Mouse (Mus musculus) forebrain, embryonic 15.5 days (tissue): ENCODE results near the gene Lats1. TPM values are rescaled to one million over a fixed set of nuclear protein-coding genes. Genes with fewer than 3 reads are reported as not detected.

ENCODE experiments used
- ATAC-seq: fragments of 200-750 bp; cut with Nextera tagmentation; replicated peaks from 2 replicates; pipeline ENCODE4 v1.8.0; 2017; ENCODE audit warnings: mild to moderate bottlenecking, moderate TSS enrichment, moderate library complexity
- H3K27ac ChIP-seq: fragments of 300-500 bp; sonication (generic); replicated peaks from 2 replicates; pipeline ENCODE4 v1.5.1; 2015; ENCODE audit warnings: mild to moderate bottlenecking, inconsistent platforms
- H3K27me3 ChIP-seq: fragments of 300-500 bp; sonication (generic); 2 replicates; pipeline ENCODE4 v1.6.1; 2015; ENCODE audit warnings: inconsistent platforms
- H3K36me3 ChIP-seq: fragments of 300-500 bp; sonication (generic); 2 replicates; pipeline ENCODE4 v1.6.1; 2015; ENCODE audit warnings: mild to moderate bottlenecking, inconsistent platforms
- H3K4me1 ChIP-seq: fragments of 300-500 bp; sonication (generic); 2 replicates; pipeline ENCODE4 v1.6.1; 2015; ENCODE audit warnings: inconsistent platforms
- H3K4me2 ChIP-seq: fragments of 300-500 bp; sonication (generic); replicated peaks from 2 replicates; pipeline ENCODE4 v1.6.1; 2015; ENCODE audit warnings: mild to moderate bottlenecking, inconsistent platforms
- H3K4me3 ChIP-seq: fragments of 300-500 bp; sonication (generic); 2 replicates; pipeline ENCODE4 v1.5.1; 2015; ENCODE audit warnings: mild to moderate bottlenecking, inconsistent platforms
- H3K9ac ChIP-seq: fragments of 300-500 bp; sonication (generic); replicated peaks from 2 replicates; pipeline ENCODE4 v1.6.1; 2015; ENCODE audit warnings: mild to moderate bottlenecking, inconsistent platforms
- H3K9me3 ChIP-seq: fragments of 300-500 bp; sonication (generic); 2 replicates; pipeline ENCODE4 v1.6.1; 2016; ENCODE audit warnings: inconsistent platforms
- WGBS: fragments of 180-500 bp; shearing (Covaris S2); methylation state at CpG from one replicate; pipeline ENCODE4 v1.1.7; 2015; ENCODE audit warnings: mixed read lengths; 5-methylcytosine and 5-hydroxymethylcytosine counted together
- polyA plus RNA-seq: library from polyadenylated mRNA; unstranded; fragments of >200 nt; fragmentation: Nextera tagmentation; extraction: Ambion mirVana; gene quantifications from 2 replicates; pipeline ENCODE4 v1.2.1, GENCODE M21; 2015

Lats1 gene
- polyA plus RNA-seq: 10.5 and 10.8 TPM in 2 replicates

GRCm38 (mm10) chr10:7680731-7681301, at the start of gene Lats1, which contains the start of gene Pcmt1:
Lats1 (plus strand) TSS chr10:7681214.
Pcmt1 (minus strand) TSS chr10:7681136.
- Histone ChIP-seq H3K36me3 (peaks cover 32% of the 10 kb centered on the region), H3K4me1 (peaks cover 54% of the 10 kb centered on the region)
- under 1% methylated on average over 65 of the region's 65 CpGs for WGBS

GRCm38 (mm10) chr10:7640366-7640765, 40.6 kb upstream of the Lats1 start:
- Histone ChIP-seq H3K4me2 (no peak overlapping the region), H3K36me3 (peaks cover 66% of the 10 kb centered on the region), H3K4me1 (no peaks in the 10 kb centered on the region), H3K4me3 (no peak overlapping the region), H3K27ac (no peak overlapping the region), H3K9ac (no peak overlapping the region), H3K9me3 (no peaks in the 10 kb centered on the region), H3K27me3 (no peaks in the 10 kb centered on the region)
- no peak for ATAC-seq
- WGBS: 96% methylated on average over 12 of the region's 12 CpGs

More at GRCm38 (mm10) chr10:7680731-7681301, at the start of gene Lats1, which contains the start of gene Pcmt1:
- peak within 1 kb of the TSS; percentile 100 for H3K4me3 ChIP-seq
- ATAC-seq: peak; percentile 93
- H3K9ac ChIP-seq: peak within 1 kb of the TSS; percentile 98
- H3K27ac ChIP-seq: peak within 1 kb of the TSS; percentile 91
- H3K9me3 ChIP-seq: no peaks in the 10 kb centered on the region
- H3K4me2 ChIP-seq: peak within 1 kb of the TSS; percentile 73
- no peaks in the 10 kb centered on the region for H3K27me3 ChIP-seq

GRCm38 (mm10) chr10:7645911-7646310, 35.1 kb upstream of the Lats1 start:
- H3K9me3 ChIP-seq: no peaks in the 10 kb centered on the region
- 74% methylated on average over 2 of the region's 2 CpGs for WGBS
- no peaks in the 10 kb centered on the region for H3K27me3 ChIP-seq
- no peak overlapping the region for H3K4me3 ChIP-seq
- no peaks in the 10 kb centered on the region for H3K4me1 ChIP-seq
- peaks cover 47% of the 10 kb centered on the region for H3K36me3 ChIP-seq
- H3K4me2 ChIP-seq: no peak overlapping the region
- no peak for ATAC-seq
- H3K27ac ChIP-seq: no peak overlapping the region
- H3K9ac ChIP-seq: no peak overlapping the region

- no peak for ATAC-seq
These were observed 32.0 kb upstream of the Lats1 start for GRCm38 (mm10) chr10:7649059-7649458.

GRCm38 (mm10) chr10:7651057-7651456, 30.0 kb upstream of the Lats1 start:
- Histone ChIP-seq H3K27me3 (no peaks in the 10 kb centered on the region), H3K4me2 (no peak overlapping the region), H3K9ac (no peak overlapping the region), H3K4me1 (no peaks in the 10 kb centered on the region), H3K4me3 (no peak overlapping the region), H3K9me3 (no peaks in the 10 kb centered on the region), H3K27ac (no peak overlapping the region), H3K36me3 (peaks cover 15% of the 10 kb centered on the region)
- no peak for ATAC-seq
- 98% methylated on average over 2 of the region's 2 CpGs for WGBS

More at GRCm38 (mm10) chr10:7649059-7649458, 32.0 kb upstream of the Lats1 start:
- Histone ChIP-seq H3K4me1 (no peaks in the 10 kb centered on the region), H3K27me3 (no peaks in the 10 kb centered on the region), H3K36me3 (peaks cover 23% of the 10 kb centered on the region), H3K4me2 (no peak overlapping the region), H3K4me3 (no peak overlapping the region), H3K27ac (no peak overlapping the region), H3K9ac (no peak overlapping the region), H3K9me3 (no peaks in the 10 kb centered on the region)
- WGBS: 96% methylated on average over 4 of the region's 4 CpGs

- ATAC-seq: peak; percentile 84
- peak overlapping the region; percentile 94 for H3K4me3 ChIP-seq
- H3K4me1 ChIP-seq: peaks cover 21% of the 10 kb centered on the region
- no peaks in the 10 kb centered on the region for H3K36me3 ChIP-seq
- H3K4me2 ChIP-seq: peak overlapping the region; percentile 67
- peak overlapping the region; percentile 78 for H3K9ac ChIP-seq
- no peaks in the 10 kb centered on the region for H3K9me3 ChIP-seq
- no peaks in the 10 kb centered on the region for H3K27me3 ChIP-seq
- WGBS: 0% methylated on average over 44 of the region's 44 CpGs
- H3K27ac ChIP-seq: peak overlapping the region; percentile 94
These were observed 18.4 kb upstream of the Lats1 start for GRCm38 (mm10) chr10:7662471-7663141.

- peaks cover 28% of the 10 kb centered on the region for H3K4me1 ChIP-seq
- H3K27ac ChIP-seq: peak overlapping the region; percentile 94
- whole genome bisulfite sequencing: under 1% methylated on average over 63 of the region's 64 CpGs
- peak overlapping the region; percentile 67 for H3K4me2 ChIP-seq
- H3K27me3 ChIP-seq: no peaks in the 10 kb centered on the region
- ATAC-seq: peak; percentile 93
- H3K9me3 ChIP-seq: no peaks in the 10 kb centered on the region
- H3K4me3 ChIP-seq: peak overlapping the region; percentile 94
- peak overlapping the region; percentile 78 for H3K9ac ChIP-seq
- H3K36me3 ChIP-seq: no peaks in the 10 kb centered on the region
These were observed 17.6 kb upstream of the Lats1 start for GRCm38 (mm10) chr10:7663159-7664026.

- peaks cover 30% of the 10 kb centered on the region for H3K4me1 ChIP-seq
- H3K4me3 ChIP-seq: peak overlapping the region; percentile 94
- no peaks in the 10 kb centered on the region for H3K27me3 ChIP-seq
- ATAC-seq: no peak
- no peaks in the 10 kb centered on the region for H3K36me3 ChIP-seq
- H3K27ac ChIP-seq: peak overlapping the region; percentile 94; the same call in 1 of the 2 replicates
- H3K9ac ChIP-seq: peak overlapping the region; percentile 78
- H3K4me2 ChIP-seq: peak overlapping the region; percentile 67
- no peaks in the 10 kb centered on the region for H3K9me3 ChIP-seq
- WGBS: 75% methylated on average over 6 of the region's 6 CpGs
These were observed 16.9 kb upstream of the Lats1 start for GRCm38 (mm10) chr10:7664027-7664526.

- no peaks in the 10 kb centered on the region for H3K9me3 ChIP-seq
- 84% methylated on average over 1 of the region's 1 CpGs for WGBS
- H3K4me3 ChIP-seq: no peak overlapping the region
These were observed 16.1 kb upstream of the Lats1 start for GRCm38 (mm10) chr10:7664889-7665288.

GRCm38 (mm10) chr10:7667342-7667802, 13.6 kb upstream of the Lats1 start, which contains the start of gene Nup43:
Nup43 (plus strand) TSS chr10:7667503.
- H3K27me3 ChIP-seq: no peaks in the 10 kb centered on the region
- peak within 1 kb of the TSS; percentile 57 for H3K9ac ChIP-seq
- peak within 1 kb of the TSS; percentile 71 for H3K4me3 ChIP-seq
- peak within 1 kb of the TSS; percentile 62 for H3K27ac ChIP-seq
- H3K4me1 ChIP-seq: peaks cover 17% of the 10 kb centered on the region
- ATAC-seq: peak; percentile 87
- H3K36me3 ChIP-seq: peaks cover 21% of the 10 kb centered on the region
- no peaks in the 10 kb centered on the region for H3K9me3 ChIP-seq
- peak within 1 kb of the TSS; percentile 67 for H3K4me2 ChIP-seq
- WGBS: under 1% methylated on average over 24 of the region's 24 CpGs

More at GRCm38 (mm10) chr10:7664889-7665288, 16.1 kb upstream of the Lats1 start:
- ATAC-seq: no peak
- Histone ChIP-seq H3K27ac (no peak overlapping the region), H3K9ac (no peak overlapping the region), H3K4me2 (no peak overlapping the region), H3K27me3 (no peaks in the 10 kb centered on the region), H3K36me3 (peaks cover 5% of the 10 kb centered on the region), H3K4me1 (peaks cover 30% of the 10 kb centered on the region)

- Histone ChIP-seq H3K4me3 (no peak overlapping the region), H3K4me1 (peaks cover 6% of the 10 kb centered on the region), H3K4me2 (no peak overlapping the region), H3K9ac (no peak overlapping the region), H3K9me3 (no peaks in the 10 kb centered on the region), H3K27me3 (no peaks in the 10 kb centered on the region), H3K27ac (no peak overlapping the region), H3K36me3 (peaks cover 61% of the 10 kb centered on the region)
- ATAC-seq: no peak
- WGBS: 71% methylated on average over 1 of the region's 1 CpGs
These were observed 7.3 kb upstream of the Lats1 start for GRCm38 (mm10) chr10:7673673-7674072.
